Mouse (Mus musculus): ENCODE data around the gene Psip1. TPM values are rescaled to one million over a fixed set of nuclear protein-coding genes. Genes with fewer than 3 reads are reported as not detected.

The Psip1 gene
- total RNA-seq, 2 experiments from 2014 or later = 194 to 208 TPM

DNA sequence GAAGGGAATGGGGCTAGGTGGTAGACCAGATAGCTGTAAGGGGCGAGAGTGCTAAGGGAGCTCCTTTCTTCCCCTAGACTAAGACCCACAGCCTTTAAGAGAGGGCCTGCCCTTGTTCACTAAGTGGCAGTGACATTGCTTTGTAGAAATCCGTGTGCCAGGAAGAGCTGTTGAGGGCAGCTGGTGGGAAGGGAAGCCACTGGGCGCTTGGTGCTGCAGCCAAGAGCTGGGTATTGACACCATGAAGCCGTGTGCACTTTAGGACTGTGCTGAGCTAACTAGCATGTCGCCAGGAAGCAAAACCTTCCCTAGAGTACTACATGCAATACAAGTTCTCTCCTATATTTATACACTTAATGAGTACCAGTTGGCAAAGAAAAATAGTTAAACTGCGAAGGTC is 62.6 kb downstream of the Psip1 start:
- no peak for DNase-seq (ENCODE audit: extremely low spot score in 1 of 2, low spot score in 1 of 2)

DNA sequence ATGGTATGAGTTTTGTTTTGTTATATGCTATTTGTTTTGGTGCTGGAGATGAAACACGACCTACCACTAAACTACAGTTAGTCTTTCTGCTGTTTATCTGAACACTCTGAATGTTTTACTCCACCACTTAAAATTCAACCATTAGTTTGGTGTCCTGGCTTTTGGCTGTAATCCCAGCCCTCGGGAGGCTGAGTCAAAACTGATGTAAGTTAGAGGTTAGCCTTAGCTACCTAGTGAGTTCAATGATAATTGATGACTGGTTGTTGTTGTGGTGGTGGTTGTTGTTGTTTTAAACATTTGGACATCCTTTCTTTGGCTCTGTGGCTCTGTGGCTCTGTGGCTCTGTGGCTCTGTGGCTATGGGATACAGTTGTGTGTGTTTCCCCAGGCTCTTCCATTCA is 67.5 kb downstream of the Psip1 start:
- no peak for DNase-seq (ENCODE audit: extremely low spot score in 1 of 2, low spot score in 1 of 2)

DNA sequence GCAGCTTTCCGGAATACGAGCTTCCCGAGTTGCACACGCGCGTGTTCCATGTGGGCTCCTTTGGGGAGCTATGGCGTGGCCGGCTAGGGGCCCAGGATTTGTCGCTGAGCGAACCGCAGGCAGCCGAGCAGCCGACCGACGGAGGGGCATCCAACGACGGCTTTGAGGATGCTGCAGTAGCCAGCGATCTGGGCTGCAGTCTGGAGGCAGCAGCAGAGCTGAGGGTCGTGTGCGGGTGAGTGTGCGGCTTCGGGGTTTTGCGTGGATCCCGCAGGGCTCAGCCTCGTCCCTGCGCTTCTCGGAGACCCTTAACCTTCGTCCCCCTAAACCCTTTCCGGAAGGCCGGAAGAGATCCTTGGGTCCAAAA is 68.5 kb downstream of the Psip1 start:
- DNase-seq (ENCODE audit: extremely low spot score in 1 of 2, low spot score in 1 of 2) = no peak

DNA sequence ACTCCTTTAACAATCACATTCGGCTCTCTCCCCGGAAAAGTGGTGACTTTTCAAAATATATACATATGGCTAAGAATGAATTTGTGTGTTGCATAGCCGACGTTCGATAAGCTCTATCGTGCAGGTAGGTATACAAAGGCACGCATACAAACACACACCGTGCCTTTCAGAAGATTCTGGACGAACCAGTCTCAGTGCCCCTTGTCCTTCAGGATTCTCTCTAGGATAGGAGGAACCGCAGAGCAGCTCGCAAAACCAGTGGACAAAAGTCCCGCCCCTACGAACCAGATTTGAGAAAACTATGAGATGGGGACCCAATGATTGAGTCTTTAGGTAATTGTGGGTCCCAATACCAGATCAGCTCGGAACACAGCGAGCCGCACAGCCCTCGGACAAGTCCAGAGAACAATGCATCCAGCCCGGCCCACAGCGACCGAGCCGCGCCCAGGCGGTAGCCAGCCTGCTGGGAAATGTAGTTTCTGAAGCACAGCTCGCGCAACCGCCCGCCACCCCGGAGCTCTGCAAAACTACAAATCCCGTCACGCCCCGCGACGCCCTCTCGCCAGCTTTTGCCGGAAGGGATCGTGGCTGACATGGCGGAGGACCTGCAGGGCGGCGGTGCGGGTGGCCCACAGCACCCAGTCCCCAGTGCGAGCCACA is 69.0 kb downstream of the Psip1 start, which contains the start of gene Snapc3:
Gene Snapc3, plus strand, starts transcription at position 565 of the 660 bp plus-strand sequence.
- DNase-seq (ENCODE audit: extremely low spot score in 1 of 2, low spot score in 1 of 2) = peak; percentile 91 to 94

DNA sequence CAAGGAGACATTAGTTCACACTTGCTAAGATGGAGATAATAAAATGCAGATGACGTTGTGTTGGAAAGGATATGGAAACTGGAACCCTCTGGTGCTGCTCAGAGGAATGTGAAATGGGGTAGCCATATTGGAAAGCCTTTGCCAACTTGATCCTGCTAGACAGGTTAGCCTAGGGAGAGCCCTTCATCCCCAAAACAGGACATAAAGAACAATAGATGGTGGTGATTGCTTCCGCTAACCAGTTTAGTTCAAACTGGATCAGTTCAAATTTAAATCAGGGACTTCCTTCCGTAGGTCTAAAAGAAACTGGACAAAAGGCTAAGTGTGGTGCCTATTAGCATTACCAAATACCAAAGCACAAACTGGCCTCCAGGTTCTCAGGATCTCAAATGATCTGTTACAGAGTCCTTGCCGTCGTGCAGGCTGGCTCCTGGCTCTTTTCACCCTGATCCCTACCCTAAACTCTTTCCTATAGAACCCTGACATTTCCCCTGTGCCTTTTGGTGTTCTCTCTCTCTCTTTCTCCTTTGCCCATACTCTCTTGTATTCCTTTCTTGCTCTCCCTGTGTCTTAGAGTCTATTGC is 71.9 kb downstream of the Psip1 start:
- DNase-seq (ENCODE audit: extremely low spot score in 1 of 2, low spot score in 1 of 2) = no peak

DNA sequence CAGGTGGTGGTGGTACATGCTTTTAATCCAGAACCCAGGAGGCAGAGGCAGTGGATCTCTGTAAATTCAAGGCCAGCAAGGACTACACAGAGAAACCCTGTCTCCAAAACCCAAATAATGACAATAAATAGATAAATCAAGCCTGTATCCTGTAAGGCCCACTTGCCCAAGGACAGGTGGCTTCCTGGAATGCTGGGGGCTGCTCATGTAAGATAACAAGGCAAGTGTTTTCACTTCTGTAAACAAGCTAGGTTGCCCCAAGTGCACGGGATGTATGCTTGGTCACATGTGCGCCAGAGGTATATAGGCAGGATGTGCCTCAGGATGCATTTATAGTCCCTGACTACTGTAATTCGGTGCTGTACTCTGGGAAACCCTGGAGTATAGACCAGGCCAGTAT is 74.2 kb downstream of the Psip1 start:
- DNase-seq (ENCODE audit: extremely low spot score in 1 of 2, low spot score in 1 of 2) = no peak

DNA sequence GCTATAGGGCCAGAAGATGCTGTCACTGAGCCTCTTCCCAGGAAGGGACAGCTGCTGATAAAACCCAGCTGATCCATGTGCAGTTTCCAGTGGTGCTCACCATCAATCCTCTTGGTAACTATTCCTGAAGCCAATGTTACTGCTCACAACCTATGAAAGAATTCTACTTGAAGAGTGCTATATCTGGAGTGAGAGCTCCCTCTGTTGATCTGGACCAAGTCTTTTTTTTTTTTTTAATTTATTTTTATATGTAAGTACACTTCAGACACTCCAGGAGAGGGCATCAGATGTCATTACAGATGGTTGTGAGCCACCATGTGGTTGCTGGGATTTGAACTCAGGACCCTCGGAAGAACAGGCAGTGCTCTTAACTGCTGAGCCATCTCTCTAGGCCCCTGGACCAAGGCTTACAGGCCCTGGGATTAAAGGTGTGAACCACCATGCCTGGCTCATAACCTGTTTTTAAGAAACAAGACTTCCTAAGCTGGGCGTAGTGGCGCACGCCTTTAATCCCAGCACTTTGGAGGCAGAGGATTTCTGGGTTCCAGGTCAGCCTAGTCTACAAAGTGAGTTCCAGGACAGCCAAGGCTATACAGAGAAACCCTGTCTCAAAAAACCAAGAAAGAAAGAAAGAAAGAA is 76.3 kb downstream of the Psip1 start:
- no peak for DNase-seq (ENCODE audit: extremely low spot score in 1 of 2, low spot score in 1 of 2)

DNA sequence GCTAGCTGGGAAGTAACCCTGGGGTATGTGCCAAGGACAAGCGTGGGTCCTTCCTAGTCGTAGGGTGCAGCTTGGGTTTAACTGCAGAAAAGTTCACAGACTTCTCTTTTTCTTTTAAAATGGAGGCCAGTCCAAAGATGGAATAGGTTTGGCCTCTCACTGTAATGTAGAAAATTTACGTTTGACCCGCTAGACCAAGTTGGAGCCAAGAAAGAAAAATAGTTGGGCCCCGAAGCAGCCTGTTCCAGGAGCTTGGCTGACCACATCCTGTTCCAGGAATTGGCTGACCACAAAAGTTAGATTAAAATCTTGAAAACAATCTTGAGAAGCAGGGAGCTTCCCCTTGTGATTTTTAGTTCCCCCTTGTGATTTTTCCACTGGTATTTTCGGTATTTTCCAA is 78.6 kb downstream of the Psip1 start:
- DNase-seq (ENCODE audit: extremely low spot score in 1 of 2, low spot score in 1 of 2) = no peak

Other genes starting within 250 kb of the Psip1 start
- gene Ttc39b, start 162.2 kb downstream of the Psip1 start, total RNA-seq (2021) = 10 to 100 TPM; 33.6 to 35.9 TPM
- gene Snapc3, start 68.7 kb downstream of the Psip1 start, total RNA-seq (2021) = 10 to 100 TPM; 33.1 to 41.7 TPM
- gene Ccdc171, start 39.1 kb upstream of the Psip1 start, total RNA-seq (2021) = 1 to 10 TPM; 3.0 TPM

All from layer of hippocampus, postnatal 25 days (tissue).